18 mouse cellular contexts compared by ENCODE assay signal in genomic region chr4:134326859-134327530, GRCm38 (mm10). TPM values are rescaled to one million over a fixed set of nuclear protein-coding genes. Genes with fewer than 3 reads are reported as not detected.
DNase-seq lines count a peak whose midpoint lies in the region; ATAC-seq and TF ChIP-seq lines count a peak whose summit lies in the region.
"Had no signal": no experiment of that assay in that cellular context is flagged by ENCODE, and none has a peak within 500 bp of the region (broad histone marks: within the 10 kb centered on the region; RNA-seq: fewer than 3 reads in every experiment).

No protein-coding gene starts in this region.

- H3K4me2 ChIP-seq in heart, postnatal 0 days (ENCODE audit: low read depth, low read length) = no peak overlapping the region
- H3K4me2 ChIP-seq in heart, embryonic 12.5 days = no peak overlapping the region
- H3K4me2 ChIP-seq: heart, embryonic 15.5 days; liver, embryonic 12.5 days had no signal

- no peak for ATAC-seq in heart, postnatal 0 days (ENCODE audit: insufficient read depth, low read depth)
- ATAC-seq in heart, embryonic 12.5 days (ENCODE audit: insufficient number of reproducible peaks, low FRiP score) = no peak
- ATAC-seq in cerebellum, adult (ENCODE audit: insufficient number of reproducible peaks, low FRiP score, low TSS enrichment) = no peak
- ATAC-seq: hindbrain, embryonic 16.5 days; liver, embryonic 12.5 days had no signal

- DNase-seq in heart, postnatal 0 days (ENCODE audit: low spot score) = no peak
- DNase-seq in ES-E14 (ENCODE audit: low read depth, low spot score) = no peak
- peak; percentile 86 to 90 for DNase-seq in kidney, adult 8-10 months
- peak; percentile 36 to 67 for DNase-seq in kidney, postnatal 4 days
- no peak for DNase-seq in B cell, adult 2 months
- DNase-seq in heart, postnatal 36 days = no peak
- DNase-seq: cerebellum, adult 8-10 months; left cerebral cortex, postnatal 4 days; lung, postnatal 10 days had no signal

- no peak overlapping the region for H3K27ac ChIP-seq in heart, postnatal 0 days (ENCODE audit: low read depth)
- H3K27ac ChIP-seq in heart, embryonic 12.5 days (ENCODE audit: poor library complexity, severe bottlenecking) = no peak overlapping the region
- peak overlapping the region; percentile 51 for H3K27ac ChIP-seq in ES-E14 (ENCODE audit: insufficient read depth, low read depth, low read length, poor library complexity, severe bottlenecking)
- H3K27ac ChIP-seq: heart, embryonic 15.5 days; liver, embryonic 12.5 days; midbrain, embryonic 10.5 days had no signal

- H3K36me3 ChIP-seq in heart, postnatal 0 days (replicated peaks; ENCODE audit: control insufficient read depth, insufficient read depth, low read length) = peaks cover 69% of the 10 kb centered on the region
- H3K36me3 ChIP-seq in heart, embryonic 12.5 days = peaks cover 67% of the 10 kb centered on the region
- H3K36me3 ChIP-seq in ES-E14 (ENCODE audit: control insufficient read depth, insufficient read depth, low read length, poor library complexity, severe bottlenecking) = 0 out of 2 replicates have a peak, but pooled peaks cover 2% of the 10 kb centered on the region
- H3K36me3 ChIP-seq: liver, embryonic 12.5 days; midbrain, embryonic 10.5 days had no signal

- TF ChIP-seq CTCF in heart, postnatal 0 days (IDR thresholded peaks at IDR 0.05; ENCODE audit: low read depth) = no peak

- H3K4me3 ChIP-seq in heart, postnatal 0 days (ENCODE audit: low read depth, low read length) = no peak overlapping the region
- H3K4me3 ChIP-seq in heart, embryonic 12.5 days = no peak overlapping the region
- 0 out of 4 replicates have a peak overlapping the region, but pooled peaks of 1 of the 2 experiments have one; percentile 4 for H3K4me3 ChIP-seq in ES-E14 (ENCODE audit: insufficient read depth in 1 of 2, low read depth in 1 of 2, low read length in 2 of 2, poor library complexity in 1 of 2, severe bottlenecking in 1 of 2)
- H3K4me3 ChIP-seq: erythroblast, embryonic 14.5 days; heart, embryonic 15.5 days; liver, embryonic 12.5 days; midbrain, embryonic 10.5 days had no signal

- no peaks in the 10 kb centered on the region for H3K4me1 ChIP-seq in heart, postnatal 0 days (ENCODE audit: control insufficient read depth, insufficient read depth)
- peaks cover 21% of the 10 kb centered on the region for H3K4me1 ChIP-seq in heart, embryonic 12.5 days (replicated peaks)
- H3K4me1 ChIP-seq in ES-E14 (ENCODE audit: control insufficient read depth in 2 of 2, insufficient read depth in 2 of 2, low read length in 2 of 2, poor library complexity in 1 of 2) = peaks cover 7 to 24% of the 10 kb centered on the region in 2 experiments
- H3K4me1 ChIP-seq: liver, embryonic 12.5 days had no signal

- no peaks in the 10 kb centered on the region for H3K27me3 ChIP-seq in heart, postnatal 0 days (ENCODE audit: control insufficient read depth, insufficient read depth, low read length)
- no peaks in the 10 kb centered on the region for H3K27me3 ChIP-seq in heart, embryonic 12.5 days (replicated peaks)
- H3K27me3 ChIP-seq: heart, embryonic 15.5 days had no signal

- in situ Hi-C loops in ES-E14 (cut with MboI; ENCODE audit: low sequenced_read_pairs in 2 of 2, unreplicated experiment in 2 of 2) = no loop called here

- H3K9me3 ChIP-seq in heart, postnatal 0 days (replicated peaks; ENCODE audit: control insufficient read depth, low read length) = no peaks in the 10 kb centered on the region
- H3K9me3 ChIP-seq in heart, embryonic 12.5 days (replicated peaks) = no peaks in the 10 kb centered on the region
- H3K9me3 ChIP-seq in ES-E14 (ENCODE audit: control insufficient read depth, insufficient read depth, low read depth, low read length) = no peaks in the 10 kb centered on the region
- H3K9me3 ChIP-seq: heart, embryonic 15.5 days; liver, embryonic 12.5 days; midbrain, embryonic 10.5 days had no signal

- no peak for TF ChIP-seq EP300 in heart, postnatal 0 days (IDR thresholded peaks at IDR 0.05; ENCODE audit: low read depth)

- intact Hi-C loops in heart, postnatal 36 days (cut with DNase I) = no loop called here

- 63% methylated on average over 5 of the region's 5 CpGs for WGBS in heart, postnatal 0 days
- WGBS in heart, embryonic 12.5 days = 53% methylated on average over 5 of the region's 5 CpGs

- 0 out of 2 replicates have a peak overlapping the region, but pooled peaks have one; percentile 15 for H3K9ac ChIP-seq in heart, postnatal 0 days (replicated peaks; ENCODE audit: low read depth, low read length)
- H3K9ac ChIP-seq in heart, embryonic 12.5 days = no peak overlapping the region
- peak overlapping the region; percentile 5; the same call in 1 of the 2 replicates for H3K9ac ChIP-seq in ES-E14 (ENCODE audit: insufficient read depth, low read depth, low read length, poor library complexity, severe bottlenecking)
- H3K9ac ChIP-seq: heart, embryonic 15.5 days; liver, embryonic 12.5 days had no signal

TF ChIP-seq in ES-E14, 5 proteins besides CTCF, POLR2A, EP300 and RAD21:
- TF ChIP-seq HCFC1 (IDR thresholded peaks at IDR 0.05; ENCODE audit: borderline replicate concordance, insufficient read depth, low read length) (no peak), MAFK (IDR thresholded peaks at IDR 0.05; ENCODE audit: insufficient read depth, low read depth, low read length) (peak; percentile 99)

RNA-seq across cellular contexts. Expression of gene Trim63, which starts 12.1 kb away (rescaled TPM):
- 168 and 170 TPM in 2 replicates for total RNA-seq in heart, postnatal 0 days (2014; rRNA removed; ENCODE audit: low replicate concordance)
- 248 and 281 TPM in 2 replicates for polyA plus RNA-seq in heart, postnatal 0 days (2015; fragmentation: Nextera tagmentation; extraction: Ambion mirVana)
- 90.7 and 93.9 TPM in 2 replicates for polyA plus RNA-seq in heart, embryonic 12.5 days (2016; fragmentation: Nextera tagmentation; extraction: Ambion mirVana)
- 3.5 and 4.3 TPM in 2 replicates for total RNA-seq in ES-E14 (2012; rRNA removed)
- total RNA-seq in heart, postnatal 36 days (2021) = 100 to 1,000 TPM; 234 to 314 TPM
- polyA plus RNA-seq: erythroblast, embryonic 14.5 days; stomach, embryonic 14.5 days had no signal

RNA-seq across cellular contexts. Expression of gene Slc30a2, which starts 16.0 kb away (rescaled TPM):
- 0.38 TPM in 1 of 2 replicates, not detected in the other for total RNA-seq in heart, postnatal 0 days (2014; rRNA removed; ENCODE audit: low replicate concordance)
- polyA plus RNA-seq in heart, postnatal 0 days (2015; fragmentation: Nextera tagmentation; extraction: Ambion mirVana) = 0.16 and 0.33 TPM in 2 replicates
- polyA plus RNA-seq in heart, embryonic 12.5 days (2016; fragmentation: Nextera tagmentation; extraction: Ambion mirVana) = 0.42 and 0.44 TPM in 2 replicates
- 23.5 and 24.3 TPM in 2 replicates for total RNA-seq in ES-E14 (2012; rRNA removed)
- total RNA-seq in heart, postnatal 36 days (2021) = under 1 TPM; 0.35 to 0.50 TPM
- total RNA-seq: layer of hippocampus, postnatal 10 days; left cerebral cortex, postnatal 4 days had no signal
- polyA plus RNA-seq: erythroblast, embryonic 14.5 days; liver, embryonic 12.5 days; stomach, embryonic 14.5 days had no signal

RNA-seq across cellular contexts. Expression of gene Pdik1l, which starts 39.3 kb away (rescaled TPM):
- 6.6 and 31.0 TPM in 2 replicates for total RNA-seq in heart, postnatal 0 days (2014; rRNA removed; ENCODE audit: low replicate concordance)
- 7.7 and 9.4 TPM in 2 replicates for polyA plus RNA-seq in heart, postnatal 0 days (2015; fragmentation: Nextera tagmentation; extraction: Ambion mirVana)
- 14.9 and 18.1 TPM in 2 replicates for polyA plus RNA-seq in heart, embryonic 12.5 days (2016; fragmentation: Nextera tagmentation; extraction: Ambion mirVana)
- 12.6 and 13.2 TPM in 2 replicates for total RNA-seq in ES-E14 (2012; rRNA removed)
- 1 to 10 TPM; 7.9 to 8.2 TPM for total RNA-seq in heart, postnatal 36 days (2021)

RNA-seq across cellular contexts. Expression of gene Extl1, which starts 56.7 kb away (rescaled TPM):
- total RNA-seq in heart, postnatal 0 days (2014; rRNA removed; ENCODE audit: low replicate concordance) = 3.1 and 11.5 TPM in 2 replicates
- 2.9 and 3.4 TPM in 2 replicates for polyA plus RNA-seq in heart, postnatal 0 days (2015; fragmentation: Nextera tagmentation; extraction: Ambion mirVana)
- 3.1 TPM in 2 replicates for polyA plus RNA-seq in heart, embryonic 12.5 days (2016; fragmentation: Nextera tagmentation; extraction: Ambion mirVana)
- 4.2 and 7.3 TPM in 2 replicates for total RNA-seq in ES-E14 (2012; rRNA removed)
- 10 to 100 TPM; 17.3 to 20.0 TPM for total RNA-seq in heart, postnatal 36 days (2021)
- polyA plus RNA-seq: erythroblast, embryonic 14.5 days had no signal

Comparison
In these comparisons a context has a peak if more than half of its experiments do, and no peak if none do; other contexts are left out.
1. DNase-seq: peak in kidney, adult 8-10 months (2 of 2) and kidney, postnatal 4 days (2 of 2); none in heart, postnatal 0 days (single experiment), ES-E14 (single experiment), B cell, adult 2 months (0 of 2) and heart, postnatal 36 days (0 of 2).
2. RNA of gene Trim63, which starts 12.1 kb away (total RNA-seq): 234 to 314 TPM in heart, postnatal 36 days and 168 to 170 TPM in heart, postnatal 0 days; 3.5 to 4.3 TPM in ES-E14; every median in the first group is over 10 times any median in the second.
3. RNA of gene Slc30a2, which starts 16.0 kb away (total RNA-seq): 23.5 to 24.3 TPM in ES-E14; 0.35 to 0.50 TPM in heart, postnatal 36 days and 0.38 TPM in heart, postnatal 0 days; every median in the first group is over 10 times any median in the second.